Mouse (Mus musculus): Measurements from ENCODE around the gene Mybpc2.

Gene Mybpc2

DNA sequence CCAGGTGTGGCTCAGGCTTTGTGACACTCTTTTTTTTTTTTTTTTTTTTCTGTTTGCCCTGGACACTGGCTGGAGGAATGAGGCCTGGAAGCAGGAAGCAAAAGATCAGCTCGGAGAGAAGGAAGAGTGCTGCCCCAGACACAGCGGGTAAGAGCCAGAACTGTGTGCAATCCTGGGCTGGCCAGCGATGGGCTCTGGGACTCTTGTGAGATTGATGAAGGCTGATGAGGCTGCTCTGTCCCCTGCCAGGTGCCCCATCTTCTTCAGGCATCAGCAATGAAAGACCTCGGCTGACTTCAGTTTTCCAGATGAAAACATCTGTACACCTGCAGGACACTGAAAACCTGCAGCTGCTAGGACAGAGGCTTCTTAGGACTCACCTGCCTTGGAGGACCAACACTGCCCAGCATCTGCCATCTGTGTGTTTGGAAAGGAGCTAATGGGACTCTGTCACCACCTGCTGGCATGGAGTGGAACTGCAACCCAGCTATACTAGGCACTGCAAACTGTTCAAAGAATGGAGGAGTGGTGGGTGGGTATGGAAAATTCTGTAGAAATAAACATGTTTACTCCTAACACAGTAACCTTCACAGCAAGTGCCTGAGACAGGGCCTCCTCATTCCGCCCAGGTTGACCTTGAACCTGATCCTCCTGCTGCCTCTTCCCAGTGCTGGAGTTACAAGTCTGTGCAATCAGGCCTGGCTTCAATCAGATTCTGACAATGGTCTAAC lies 39.5 kb downstream of the Mybpc2 start:
- peak; percentile 88 for DNase-seq (ENCODE audit: low spot score)

DNA sequence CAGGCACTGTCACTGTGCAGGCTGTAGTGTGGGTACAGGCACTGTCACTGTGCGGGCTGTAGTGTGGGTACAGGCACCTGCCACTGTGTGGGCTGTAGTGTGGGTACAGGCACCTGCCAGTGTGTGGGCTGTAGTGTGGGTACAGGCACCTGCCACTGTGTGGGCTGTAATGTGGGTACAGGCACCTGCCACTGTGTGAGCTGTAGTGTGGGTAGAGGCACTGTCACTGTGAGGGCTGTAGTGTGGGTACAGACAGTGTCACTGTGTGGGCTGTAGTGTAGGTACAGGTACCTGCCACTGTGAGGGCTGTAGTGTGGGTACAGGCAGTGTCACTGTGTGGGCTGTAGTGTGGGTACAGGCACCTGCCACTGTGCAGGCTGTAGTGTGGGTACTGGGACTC lies 40.3 kb downstream of the Mybpc2 start:
- DNase-seq (ENCODE audit: low spot score), result no peak

DNA sequence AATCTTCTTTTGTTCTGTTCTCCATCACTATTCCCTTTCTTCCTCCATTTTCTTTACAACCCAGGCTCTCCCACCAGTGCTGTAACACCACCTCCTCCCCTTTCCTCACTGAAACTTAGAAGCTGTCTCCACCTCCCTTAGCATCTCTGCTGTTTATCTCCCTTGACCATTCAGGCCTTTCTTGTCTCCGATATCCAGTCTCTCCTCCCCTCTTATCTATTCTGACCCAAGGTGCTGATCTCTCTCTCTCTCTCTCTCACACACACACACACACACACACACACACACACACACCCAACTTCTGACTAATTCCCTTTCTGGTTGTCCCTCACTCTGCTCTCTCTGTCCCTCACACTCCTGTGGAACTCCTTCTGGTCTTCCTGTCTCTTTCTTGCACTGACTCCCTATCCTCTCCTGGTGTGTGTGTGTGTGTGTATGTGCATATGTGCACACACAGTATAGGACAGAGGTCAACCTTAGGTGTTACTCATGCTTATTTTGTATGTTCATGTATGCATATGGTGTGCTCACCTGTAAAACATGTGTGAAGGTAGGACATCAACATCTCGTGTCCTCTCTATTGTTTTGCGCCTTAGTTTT lies 41.5 kb downstream of the Mybpc2 start:
- no peak for DNase-seq (ENCODE audit: low spot score)

GRCm38 (mm10) chr7:44475046-44475614 lies 49.3 kb downstream of the Mybpc2 start:
- DNase-seq (ENCODE audit: low spot score), result peak; percentile 34

- peak; percentile 78 for DNase-seq (ENCODE audit: low spot score)
Measured at GRCm38 (mm10) chr7:44474419-44474818, 50.0 kb downstream of the Mybpc2 start.

GRCm38 (mm10) chr7:44472961-44473646 lies 51.4 kb downstream of the Mybpc2 start:
- DNase-seq (ENCODE audit: low spot score), result peak; percentile 41

DNA sequence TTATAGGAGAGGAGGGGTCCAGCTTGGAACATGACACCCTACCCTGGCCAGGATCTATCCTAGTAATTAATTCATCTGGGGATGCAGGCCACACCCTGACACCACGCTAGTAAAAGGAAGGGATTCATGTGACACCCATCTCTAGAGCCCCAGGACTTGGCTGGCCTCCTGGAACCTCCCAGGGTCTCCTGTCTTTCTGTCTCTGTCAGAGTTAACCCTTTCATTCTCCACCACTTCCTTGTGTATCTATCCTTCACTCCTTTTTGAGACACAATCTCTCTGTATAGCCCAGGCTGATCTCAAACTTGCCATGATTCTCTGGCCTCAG lies 51.9 kb downstream of the Mybpc2 start:
- no peak for DNase-seq (ENCODE audit: low spot score)

DNA sequence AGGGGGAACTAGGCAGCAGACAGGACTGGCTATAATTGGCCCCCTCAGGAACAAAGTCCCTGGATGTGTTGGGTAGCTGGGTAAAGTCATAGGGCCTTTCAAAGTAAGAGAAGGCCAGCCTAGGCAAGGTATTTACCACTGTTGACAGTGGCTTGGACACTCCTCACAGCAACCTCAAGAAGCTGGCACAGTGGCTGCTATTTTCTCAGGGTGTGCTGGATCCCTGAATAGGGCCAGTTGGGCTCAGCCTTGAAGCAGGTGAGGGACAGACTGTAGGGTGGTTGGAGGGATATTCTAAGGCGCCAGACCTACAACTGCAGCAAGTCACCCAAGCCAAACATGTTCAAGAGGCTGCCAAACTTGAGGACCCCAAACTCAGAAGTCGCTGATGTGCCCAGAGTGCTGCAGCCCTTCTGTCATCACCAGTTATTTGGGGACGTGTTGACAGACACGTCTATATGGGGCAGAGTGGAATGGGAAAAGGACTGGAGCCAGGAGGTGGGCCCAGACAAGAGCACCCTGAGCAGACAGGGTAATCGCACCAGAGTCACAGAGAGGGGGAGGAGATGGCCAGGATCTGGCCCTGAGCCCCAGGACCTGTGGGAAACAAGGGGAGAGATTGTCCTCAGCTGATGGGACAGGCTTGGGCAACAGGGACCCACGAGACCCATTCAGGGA lies 52.4 kb downstream of the Mybpc2 start:
- no peak for DNase-seq (ENCODE audit: low spot score)

DNA sequence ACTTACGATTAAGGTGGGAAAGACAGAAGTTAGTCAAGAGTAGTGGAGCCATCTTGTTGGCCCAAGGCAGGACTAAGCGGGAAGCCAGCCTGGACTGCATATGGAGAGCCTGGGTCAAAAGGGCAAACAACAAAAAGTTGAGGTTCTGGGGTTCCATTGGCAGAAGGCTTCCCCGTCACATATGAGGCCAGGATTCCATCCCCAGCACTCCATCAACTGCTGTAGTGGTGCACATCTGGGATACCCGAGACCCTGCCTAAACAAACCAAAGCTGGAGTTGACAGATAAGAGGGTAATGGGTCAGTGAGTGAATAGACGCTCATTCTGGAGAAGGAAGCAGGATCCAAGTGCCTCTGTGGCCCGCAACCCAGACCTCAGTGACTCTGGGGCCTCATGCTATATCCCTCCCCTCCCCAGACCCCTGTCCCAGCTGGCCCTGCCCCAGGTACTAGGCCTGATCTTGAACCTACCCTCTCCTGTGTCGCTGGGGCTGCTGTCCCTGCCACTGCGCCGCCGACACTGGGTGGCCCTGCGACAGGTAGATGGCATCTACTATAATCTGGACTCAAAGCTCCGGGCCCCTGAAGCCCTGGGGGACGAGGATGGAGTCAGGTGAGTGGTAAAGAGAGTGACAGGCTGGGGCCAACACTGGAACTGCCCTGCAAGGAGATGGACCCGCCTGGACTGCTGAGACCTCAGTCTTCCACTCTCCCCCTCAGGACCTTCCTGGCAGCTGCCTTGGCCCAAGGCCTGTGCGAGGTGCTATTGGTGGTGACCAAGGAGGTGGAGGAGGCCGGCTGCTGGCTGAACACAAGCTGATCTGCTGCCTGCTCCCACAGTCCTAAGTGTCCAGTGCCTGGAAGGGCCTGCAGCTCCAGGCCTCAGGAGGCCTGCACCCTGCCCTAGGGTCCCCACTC lies 53.5 kb downstream of the Mybpc2 start:
- no peak for DNase-seq (ENCODE audit: low spot score)

- peak; percentile 46 for DNase-seq (ENCODE audit: low spot score)
Measured at GRCm38 (mm10) chr7:44469677-44470675, 54.5 kb downstream of the Mybpc2 start.

DNA sequence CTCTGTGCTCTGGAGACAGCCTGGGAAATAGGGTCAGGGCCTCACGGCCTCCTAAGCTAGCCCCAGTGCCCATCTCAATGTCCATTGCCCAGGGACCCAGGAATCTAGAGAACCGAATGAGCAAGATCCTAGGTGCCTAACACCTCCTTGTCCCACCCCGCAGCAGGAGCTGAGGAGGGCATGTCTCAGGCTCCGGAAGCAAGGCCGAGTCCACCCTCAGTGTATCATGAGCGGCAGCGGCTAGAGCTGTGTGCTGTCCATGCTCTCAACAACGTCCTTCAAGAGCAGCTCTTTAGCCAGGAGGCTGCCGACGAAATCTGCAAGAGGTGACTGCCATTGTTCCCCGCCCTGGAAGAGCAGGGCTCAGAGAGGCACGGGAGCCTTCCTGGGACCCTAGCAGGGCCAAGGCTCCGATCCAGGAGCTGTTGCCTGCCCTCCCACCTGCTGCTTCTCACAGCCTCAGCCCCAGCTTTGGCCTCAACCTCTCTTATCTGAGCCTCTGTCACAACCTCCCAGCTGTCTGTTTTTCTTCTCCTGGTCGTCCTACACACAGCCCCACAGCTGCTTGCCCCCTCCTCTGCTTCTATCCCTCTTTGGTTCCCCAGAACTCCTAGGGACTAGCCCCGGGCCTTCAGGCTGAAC lies 55.7 kb downstream of the Mybpc2 start:
- peak; percentile 43 for DNase-seq (ENCODE audit: low spot score)

GRCm38 (mm10) chr7:44467811-44468411 lies 56.5 kb downstream of the Mybpc2 start, which contains the start of gene Josd2:
Gene Josd2, plus strand, starts transcription at chr7:44467980.
- DNase-seq (ENCODE audit: low spot score), result peak; percentile 88

- peak; percentile 47 for DNase-seq (ENCODE audit: low spot score)
Measured at GRCm38 (mm10) chr7:44466888-44467311, 57.6 kb downstream of the Mybpc2 start.

DNA sequence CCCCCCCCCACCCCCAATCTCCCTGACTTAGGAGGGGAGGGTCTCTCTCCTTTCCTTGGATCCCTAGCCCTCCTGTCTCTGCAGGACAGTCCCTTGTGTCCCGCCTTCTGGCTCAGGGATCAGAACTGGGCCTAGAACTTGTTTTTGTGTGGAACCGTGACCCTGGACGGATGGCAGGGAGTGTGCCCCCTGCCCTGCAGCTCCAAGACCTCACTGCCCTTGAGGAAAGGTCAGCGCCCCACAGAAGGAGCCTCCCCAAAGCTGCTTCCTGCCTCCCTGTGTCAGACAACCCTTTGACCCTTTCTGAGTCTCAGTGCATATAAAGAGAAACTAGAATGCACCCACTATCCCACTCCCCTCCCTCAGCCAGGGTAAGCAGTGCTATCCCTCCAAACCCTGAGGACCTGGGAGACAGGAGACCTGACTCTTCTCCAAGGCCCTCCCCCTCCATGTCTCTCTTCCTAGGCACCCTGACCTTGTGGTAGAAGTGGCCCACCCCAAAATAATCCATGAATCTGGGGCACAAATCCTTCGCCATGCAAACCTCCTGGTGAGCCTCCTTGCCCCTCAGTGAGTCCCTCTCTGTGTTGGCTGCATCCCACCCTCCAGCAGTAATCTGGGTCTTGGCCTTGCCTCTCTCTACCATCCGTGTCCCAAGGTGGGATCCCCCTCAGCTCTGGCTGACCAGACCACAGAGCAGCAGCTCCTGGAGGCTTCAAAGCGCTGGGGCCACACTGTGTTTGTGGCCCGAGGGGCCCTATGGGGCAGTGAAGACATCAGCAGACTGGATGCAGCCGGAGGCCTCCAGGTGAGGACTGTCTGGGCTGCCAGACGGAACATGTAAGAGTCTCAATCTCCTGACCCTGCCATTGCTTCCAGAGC lies 58.2 kb downstream of the Mybpc2 start:
- DNase-seq (ENCODE audit: low spot score), result peak; percentile 41

DNA sequence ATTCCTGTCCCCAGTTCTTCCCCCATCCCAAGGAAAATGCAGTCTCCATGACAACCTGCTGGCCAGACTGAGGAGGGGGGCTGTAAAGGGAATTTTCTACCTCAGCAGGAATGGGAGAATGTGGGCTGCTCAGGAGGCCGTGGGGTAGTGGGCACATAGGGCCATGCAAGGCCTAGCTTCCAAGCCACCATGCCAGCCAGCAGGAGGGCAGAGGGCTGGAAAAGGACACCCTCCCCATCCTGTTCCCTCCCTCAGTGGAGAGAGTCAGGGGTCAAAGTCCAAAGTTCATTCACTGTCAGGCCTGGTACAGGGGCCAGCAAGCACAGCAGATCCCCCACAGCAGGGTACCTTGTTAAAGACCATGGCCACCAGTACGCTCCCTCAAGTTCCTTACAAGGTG lies 59.3 kb downstream of the Mybpc2 start, which contains the start of gene Aspdh:
Gene Aspdh, plus strand, starts transcription at position 281 of the 400 bp plus-strand sequence.
- no peak for DNase-seq (ENCODE audit: low spot score)

- peak; percentile 38 for DNase-seq (ENCODE audit: low spot score)
Measured at GRCm38 (mm10) chr7:44464511-44464910, 59.9 kb downstream of the Mybpc2 start.

- DNase-seq (ENCODE audit: low spot score), result no peak
Measured at GRCm38 (mm10) chr7:44463556-44464225, 60.8 kb downstream of the Mybpc2 start.
